Mouse (Mus musculus): Measurements from ENCODE around the gene Oprd1.

DNA sequence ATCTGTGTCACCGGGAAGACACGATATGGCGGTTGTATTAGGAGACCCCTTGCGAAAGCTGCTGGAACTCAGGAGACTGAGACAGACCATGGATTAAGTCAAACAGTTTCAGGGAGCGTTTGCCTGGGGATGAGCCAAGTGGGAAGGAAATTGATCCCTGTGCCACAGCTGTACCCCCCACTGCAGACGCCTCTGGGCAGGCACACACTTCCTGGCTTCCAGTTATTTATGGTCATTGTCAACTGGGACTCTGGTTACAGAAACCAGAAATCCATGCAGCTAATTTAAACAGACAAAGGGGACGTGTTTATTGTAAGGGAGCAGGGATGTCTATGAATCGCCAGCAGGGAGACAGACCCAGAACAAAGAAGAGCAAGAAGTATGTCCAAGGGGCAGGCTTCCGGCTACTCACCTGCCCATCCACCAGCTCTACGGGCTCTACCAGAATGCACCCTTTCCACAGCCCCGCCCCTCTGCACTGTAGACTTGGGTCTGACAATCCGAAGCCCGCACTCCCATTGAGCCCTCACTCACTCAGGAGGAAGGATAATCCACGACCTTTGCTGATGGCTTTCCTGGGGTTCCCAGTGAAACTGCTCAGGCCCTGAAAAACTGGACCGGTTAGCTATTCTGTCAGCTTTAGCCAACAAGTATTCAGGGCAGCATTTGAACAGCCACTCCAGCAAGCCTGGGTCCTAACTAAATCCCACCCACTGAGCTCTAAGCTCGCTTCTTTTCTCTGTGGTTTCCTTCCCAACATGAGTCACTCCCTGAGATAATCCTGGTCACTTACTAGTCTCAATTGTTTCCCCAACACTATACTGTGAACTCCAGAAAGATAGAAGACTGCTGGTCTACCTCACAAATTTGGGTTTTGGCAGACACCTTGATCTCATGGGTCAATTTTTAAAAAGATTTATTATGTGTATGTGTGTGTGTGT lies 22.3 kb upstream of the Oprd1 start:
- TF ChIP-seq CTCF (IDR thresholded peaks at IDR 0.05; ENCODE audit: insufficient read depth, low read depth, low read length), result no peak
- no peak for TF ChIP-seq POLR2A (IDR thresholded peaks at IDR 0.05; ENCODE audit: insufficient read depth, low read depth, low read length)
